Mouse (Mus musculus) MEL (cell line): Measurements from ENCODE around the gene Ubap1. TPM values are rescaled to one million over a fixed set of nuclear protein-coding genes. Genes with fewer than 3 reads are reported as not detected.

ENCODE experiments used
- DNase-seq: peaks from one replicate; pipeline ENCODE4 v3.0.0; 2011; ENCODE audit warnings: low read depth, low spot score
- H3K27ac ChIP-seq: 2 replicates; pipeline ENCODE4 v1.5.1; 2012; ENCODE audit warnings: low read depth, mild to moderate bottlenecking, control low read depth, low read length, moderate library complexity; ENCODE audit not compliant: control insufficient read depth
- H3K27me3 ChIP-seq, 2 experiments: fragments of 150-350 bp in 1 of 2; sonication (generic) in 1 of 2; 2 replicates each; pipeline ENCODE4 v1.6.1; 2012; ENCODE audit warnings: low read length in 2 of 2, mild to moderate bottlenecking in 2 of 2, improper control_type of control experiment in 1 of 2, moderate library complexity in 1 of 2; ENCODE audit not compliant: insufficient read depth in 2 of 2, control insufficient read depth in 1 of 2
- H3K36me3 ChIP-seq, 2 experiments: 2 replicates each; pipeline ENCODE4 v1.6.1; 2012 to 2014; ENCODE audit warnings: low read length in 2 of 2, improper control_type of control experiment in 1 of 2, inconsistent platforms in 1 of 2, mild to moderate bottlenecking in 1 of 2; ENCODE audit not compliant: insufficient read depth in 2 of 2, control insufficient read depth in 1 of 2
- H3K4me1 ChIP-seq, 2 experiments: fragments of 150-350 bp in 1 of 2; sonication (generic) in 1 of 2; 2 replicates each; pipeline ENCODE4 v1.6.1; 2012; ENCODE audit warnings: low read length in 2 of 2, improper control_type of control experiment in 1 of 2, mild to moderate bottlenecking in 1 of 2; ENCODE audit not compliant: insufficient read depth in 2 of 2, control insufficient read depth in 1 of 2
- H3K4me3 ChIP-seq, 2 experiments: fragments of 150-350 bp in 1 of 2; sonication (generic) in 1 of 2; 2 replicates each; pipeline ENCODE4 v1.5.1; 2012; ENCODE audit warnings: low read depth in 2 of 2, low read length in 2 of 2, mild to moderate bottlenecking in 2 of 2, moderate library complexity in 2 of 2, control low read depth in 1 of 2, improper control_type of control experiment in 1 of 2; ENCODE audit not compliant: control insufficient read depth in 1 of 2, insufficient read depth in 1 of 2
- H3K79me2 ChIP-seq: 2 replicates; pipeline ENCODE4 v1.6.1; 2012; ENCODE audit warnings: mild to moderate bottlenecking, low read length, moderate library complexity; ENCODE audit not compliant: control insufficient read depth, poor library complexity, insufficient read depth
- H3K9ac ChIP-seq: 2 replicates; pipeline ENCODE4 v1.6.1; 2012; ENCODE audit warnings: low read depth, mild to moderate bottlenecking, control low read depth, low read length, moderate library complexity; ENCODE audit not compliant: control insufficient read depth, poor library complexity, severe bottlenecking
- H3K9me3 ChIP-seq: fragments of 150-350 bp; sonication (generic); replicated peaks from 2 replicates; pipeline ENCODE4 v1.6.1; 2012; ENCODE audit warnings: mild to moderate bottlenecking, low read length, improper control_type of control experiment, moderate library complexity; ENCODE audit not compliant: insufficient read depth
- BHLHE40 ChIP-seq: IDR thresholded peaks from 2 replicates; pipeline ENCODE4 v1.6.1; 2012; ENCODE audit warnings: low read depth, mild to moderate bottlenecking, inconsistent platforms, low read length, improper control_type of control experiment, borderline replicate concordance
- CHD1 ChIP-seq: IDR thresholded peaks from 2 replicates; pipeline ENCODE4 v1.6.1; 2012; ENCODE audit warnings: low read depth, mild to moderate bottlenecking, inconsistent platforms, low read length, improper control_type of control experiment
- CTCF ChIP-seq, 3 experiments: IDR thresholded peaks in 2 of 3; conservative IDR thresholded peaks in 1 of 3; 2 replicates each; pipeline ENCODE4 v1.5.1; 2011 to 2012; ENCODE audit warnings: low read length in 3 of 3, low read depth in 2 of 3, mild to moderate bottlenecking in 2 of 3, improper control_type of control experiment in 1 of 3, inconsistent platforms in 1 of 3, mixed read lengths in 1 of 3, moderate library complexity in 1 of 3; ENCODE audit not compliant: control insufficient read depth in 1 of 3, insufficient read depth in 1 of 3, poor library complexity in 1 of 3, severe bottlenecking in 1 of 3
- E2F4 ChIP-seq: IDR thresholded peaks from 2 replicates; pipeline ENCODE4 v1.6.1; 2011; ENCODE audit warnings: low read depth, low read length, improper control_type of control experiment, borderline replicate concordance
- ELF1 ChIP-seq: IDR thresholded peaks from 2 replicates; pipeline ENCODE4 v1.6.1; 2014; ENCODE audit warnings: low read depth, mild to moderate bottlenecking, inconsistent platforms, low read length, improper control_type of control experiment, moderate library complexity
- EP300 ChIP-seq, 2 experiments: IDR thresholded peaks; 2 replicates each; pipeline ENCODE4 v1.6.1; 2011; ENCODE audit warnings: improper control_type of control experiment in 2 of 2, low read length in 2 of 2, low read depth in 1 of 2, mild to moderate bottlenecking in 1 of 2
- ETS1 ChIP-seq: IDR thresholded peaks from 2 replicates; pipeline ENCODE4 v1.6.1; 2012; ENCODE audit warnings: low read depth, mild to moderate bottlenecking, inconsistent platforms, low read length, improper control_type of control experiment, moderate library complexity
- GABPA ChIP-seq: IDR thresholded peaks from 2 replicates; pipeline ENCODE4 v1.6.1; 2012; ENCODE audit warnings: low read depth, mild to moderate bottlenecking, inconsistent platforms, low read length, improper control_type of control experiment, moderate library complexity
- GATA1 ChIP-seq: IDR thresholded peaks from 2 replicates; pipeline ENCODE4 v1.6.1; 2011; ENCODE audit warnings: low read depth, low read length, improper control_type of control experiment
- HCFC1 ChIP-seq: IDR thresholded peaks from 2 replicates; pipeline ENCODE4 v1.6.1; 2012; ENCODE audit warnings: low read depth, mild to moderate bottlenecking, inconsistent platforms, low read length, improper control_type of control experiment, moderate library complexity
- JUND ChIP-seq: IDR thresholded peaks from 2 replicates; pipeline ENCODE4 v1.6.1; 2011; ENCODE audit warnings: low read depth, mild to moderate bottlenecking, improper control_type of control experiment, low read length
- KAT2A ChIP-seq: conservative IDR thresholded peaks from 2 replicates; pipeline ENCODE4 v1.6.1; 2012; ENCODE audit warnings: low read depth, low read length, improper control_type of control experiment, inconsistent platforms
- MAFK ChIP-seq: IDR thresholded peaks from 2 replicates; pipeline ENCODE4 v1.6.1; 2011; ENCODE audit warnings: low read depth, mild to moderate bottlenecking, low read length, improper control_type of control experiment, borderline replicate concordance
- MAX ChIP-seq: IDR thresholded peaks from 2 replicates; pipeline ENCODE4 v1.6.1; 2011; ENCODE audit warnings: low read length, improper control_type of control experiment
- MAZ ChIP-seq: IDR thresholded peaks from 2 replicates; pipeline ENCODE4 v1.6.1; 2012; ENCODE audit warnings: low read depth, mild to moderate bottlenecking, inconsistent platforms, low read length, improper control_type of control experiment
- MXI1 ChIP-seq: IDR thresholded peaks from 2 replicates; pipeline ENCODE4 v1.6.1; 2011; ENCODE audit warnings: mild to moderate bottlenecking, low read depth, low read length, improper control_type of control experiment
- MYC ChIP-seq: IDR thresholded peaks from 2 replicates; pipeline ENCODE4 v1.6.1; 2011; ENCODE audit warnings: low read depth, mild to moderate bottlenecking, low read length, improper control_type of control experiment, moderate library complexity
- NELFE ChIP-seq: IDR thresholded peaks from 2 replicates; pipeline ENCODE4 v1.6.1; 2011; ENCODE audit warnings: low read depth, low read length, improper control_type of control experiment
- NRF1 ChIP-seq: IDR thresholded peaks from 2 replicates; pipeline ENCODE4 v1.6.1; 2014; ENCODE audit warnings: low read depth, mild to moderate bottlenecking, inconsistent platforms, low read length, improper control_type of control experiment, moderate library complexity; ENCODE audit not compliant: poor library complexity, insufficient read depth, severe bottlenecking
- POLR2A ChIP-seq, 2 experiments: IDR thresholded peaks; 2 replicates each; pipeline ENCODE4 v1.6.1; 2011 to 2012; ENCODE audit warnings: low read length in 2 of 2, mild to moderate bottlenecking in 2 of 2, control low read depth in 1 of 2, improper control_type of control experiment in 1 of 2, low read depth in 1 of 2, moderate library complexity in 1 of 2; ENCODE audit not compliant: control insufficient read depth in 1 of 2, insufficient read depth in 1 of 2, poor library complexity in 1 of 2
- POLR2AphosphoS2 ChIP-seq: IDR thresholded peaks from 2 replicates; pipeline ENCODE4 v1.6.1; 2011; ENCODE audit warnings: low read length, improper control_type of control experiment
- POLR2AphosphoS5 ChIP-seq: IDR thresholded peaks from 2 replicates; pipeline ENCODE4 v1.6.1; 2012; ENCODE audit warnings: low read depth, borderline replicate concordance, mild to moderate bottlenecking, inconsistent platforms, low read length, moderate library complexity, mixed read lengths
- RAD21 ChIP-seq: IDR thresholded peaks from 2 replicates; pipeline ENCODE4 v1.6.1; 2011; ENCODE audit warnings: mild to moderate bottlenecking, low read depth, low read length, improper control_type of control experiment
- RCOR1 ChIP-seq: IDR thresholded peaks from 2 replicates; pipeline ENCODE4 v1.6.1; 2012; ENCODE audit warnings: low read depth, mild to moderate bottlenecking, inconsistent platforms, low read length, improper control_type of control experiment
- SMC3 ChIP-seq: IDR thresholded peaks from 2 replicates; pipeline ENCODE4 v1.6.1; 2011; ENCODE audit warnings: low read depth, low read length, improper control_type of control experiment
- TAL1 ChIP-seq: IDR thresholded peaks from 2 replicates; pipeline ENCODE4 v1.6.1; 2012; ENCODE audit warnings: mild to moderate bottlenecking, inconsistent platforms, low read length, moderate library complexity, mixed read lengths
- TBP ChIP-seq: IDR thresholded peaks from 2 replicates; pipeline ENCODE4 v1.8.0; 2011; ENCODE audit warnings: low read depth, low read length, improper control_type of control experiment
- UBTF ChIP-seq: IDR thresholded peaks from 2 replicates; pipeline ENCODE4 v1.6.1; 2012; ENCODE audit warnings: low read depth, mild to moderate bottlenecking, inconsistent platforms, low read length, improper control_type of control experiment, moderate library complexity, borderline replicate concordance; ENCODE audit not compliant: insufficient read depth
- USF1 ChIP-seq: IDR thresholded peaks from 2 replicates; pipeline ENCODE4 v1.6.1; 2014; ENCODE audit warnings: low read depth, mild to moderate bottlenecking, inconsistent platforms, low read length, improper control_type of control experiment, moderate library complexity
- USF2 ChIP-seq, 2 experiments: IDR thresholded peaks; 2 replicates each; pipeline ENCODE4 v1.6.1; 2011 to 2012; ENCODE audit warnings: improper control_type of control experiment in 2 of 2, low read length in 2 of 2, borderline replicate concordance in 1 of 2, inconsistent platforms in 1 of 2, low read depth in 1 of 2, mild to moderate bottlenecking in 1 of 2; ENCODE audit not compliant: insufficient read depth in 1 of 2
- ZC3H11A ChIP-seq: IDR thresholded peaks from 2 replicates; pipeline ENCODE4 v1.6.1; 2012; ENCODE audit warnings: low read depth, mild to moderate bottlenecking, inconsistent platforms, low read length, improper control_type of control experiment
- ZKSCAN1 ChIP-seq: IDR thresholded peaks from 2 replicates; pipeline ENCODE4 v1.6.1; 2012; ENCODE audit warnings: low read depth, mild to moderate bottlenecking, inconsistent platforms, low read length, improper control_type of control experiment, moderate library complexity
- ZMIZ1 ChIP-seq: IDR thresholded peaks from 2 replicates; pipeline ENCODE4 v1.6.1; 2012; ENCODE audit warnings: low read depth, mild to moderate bottlenecking, inconsistent platforms, low read length, improper control_type of control experiment, moderate library complexity
- ZNF384 ChIP-seq: IDR thresholded peaks from 2 replicates; pipeline ENCODE4 v1.6.1; 2012; ENCODE audit warnings: low read depth, mild to moderate bottlenecking, inconsistent platforms, low read length, improper control_type of control experiment
- polyA plus RNA-seq, 2 experiments: library from polyadenylated mRNA; stranded (reverse) in 1 of 2; unstranded in 1 of 2; fragments of >175 nt in 1 of 2; fragments of >200 nt in 1 of 2; gene quantifications; 2 replicates each; pipeline versions ENCODE4 v1.2.1 to v1.2.4; 2012; ENCODE audit warnings: low replicate concordance in 2 of 2, low read depth in 1 of 2; ENCODE audit not compliant: insufficient read length in 2 of 2, insufficient read depth in 1 of 2, missing spikeins in 1 of 2
- total RNA-seq: library from RNA; depleted of rRNA; stranded (reverse); fragments of 300-350 nt; gene quantifications from 2 replicates; pipeline ENCODE4 v1.2.3, GENCODE M21; 2012

Ubap1 gene
- total and polyA plus RNA-seq, 3 experiments: 9.1 to 15.7 TPM; not detected in 1

GRCm38 (mm10) chr4:41314141-41315129 lies 34.4 kb upstream of the Ubap1 start, which contains the start of gene Dcaf12:
TSS of gene Dcaf12 (minus strand) at chr4:41314889.
- Histone ChIP-seq H3K27me3 (no peaks in the 10 kb centered on the region), H3K27ac (peak within 1 kb of the TSS; percentile 41), H3K4me1 (peaks cover 7 to 26% of the 10 kb centered on the region in 2 experiments), H3K36me3 (peaks cover 6 to 34% of the 10 kb centered on the region in 2 experiments), H3K79me2 (peaks cover 18% of the 10 kb centered on the region), H3K4me3 (peak within 1 kb of the TSS; percentile 81 to 87), H3K9ac (peak within 1 kb of the TSS; percentile 87), H3K9me3 (no peaks in the 10 kb centered on the region)
- DNase-seq: peak; percentile 97
- TF ChIP-seq ZNF384 (no peak), USF2 (IDR thresholded peaks at IDR 0.05; ENCODE audit: borderline replicate concordance in 1 of 2, insufficient read depth in 1 of 2, low read depth in 1 of 2, low read length in 2 of 2) (no peak), MAX (0 out of 2 replicates have a peak, but pooled peaks have one; percentile 19), TAL1 (no peak), GABPA (no peak), SMC3 (no peak), USF1 (0 out of 2 replicates have a peak, but pooled peaks have one; percentile 30), GATA1 (no peak), ETS1 (0 out of 2 replicates have a peak, but pooled peaks have one; percentile 12), ZKSCAN1 (no peak), HCFC1 (peak; percentile 80), JUND (no peak), NRF1 (peak; percentile 92), MXI1 (peak; percentile 82), E2F4 (peak; percentile 38; the same call in 1 of the 2 replicates), RCOR1 (no peak), EP300 (IDR thresholded peaks at IDR 0.05; ENCODE audit: low read depth in 1 of 2, low read length in 2 of 2) (no peak; a peak in 1 of 4 replicates), ZMIZ1 (peak; percentile 80), RAD21 (no peak), POLR2AphosphoS2 (peak; percentile 67; the same call in 1 of the 2 replicates), CTCF (IDR thresholded peaks at IDR 0.05 in 2 of 3, conservative IDR thresholded peaks at IDR 0.05 in 1 of 3; ENCODE audit: control insufficient read depth in 1 of 3, insufficient read depth in 1 of 3, low read depth in 2 of 3, low read length in 3 of 3, poor library complexity in 1 of 3, severe bottlenecking in 1 of 3) (no peak), MYC (peak; percentile 56; the same call in 1 of the 2 replicates), UBTF (no peak), POLR2AphosphoS5 (0 out of 2 replicates have a peak, but pooled peaks have one; percentile 22), BHLHE40 (no peak), ZC3H11A (no peak), NELFE (peak; percentile 78), MAFK (no peak), MAZ (peak; percentile 81; the same call in 1 of the 2 replicates), POLR2A (IDR thresholded peaks at IDR 0.05; ENCODE audit: control insufficient read depth in 1 of 2, insufficient read depth in 1 of 2, low read depth in 1 of 2, low read length in 2 of 2, poor library complexity in 1 of 2) (peak; percentile 51 to 77; a peak in 2 of 4 replicates), KAT2A (no peak), TBP (peak; percentile 63; the same call in 1 of the 2 replicates), ELF1 (peak; percentile 75), CHD1 (no peak; the same call in 1 of the 2 replicates)
